Mouse (Mus musculus) c-Kit-positive CD71-positive TER-119-positive erythroid progenitor cells, embryonic 14.5 days (primary cell): ENCODE data around the gene Col1a1.
"Not testable (repeated sequence)": the region's sequence is repeated elsewhere in the genome, so short reads cannot be mapped to it uniquely, and the experiment has no call there.

Source experiments
- DNase-seq: peaks from one replicate; pipeline ENCODE4 v3.0.0-alpha.2; 2013; ENCODE audit warnings: low spot score

Col1a1 gene

GRCm38 (mm10) chr11:94938296-94938695 lies 2.3 kb downstream of the Col1a1 start:
- DNase-seq = no peak

DNA sequence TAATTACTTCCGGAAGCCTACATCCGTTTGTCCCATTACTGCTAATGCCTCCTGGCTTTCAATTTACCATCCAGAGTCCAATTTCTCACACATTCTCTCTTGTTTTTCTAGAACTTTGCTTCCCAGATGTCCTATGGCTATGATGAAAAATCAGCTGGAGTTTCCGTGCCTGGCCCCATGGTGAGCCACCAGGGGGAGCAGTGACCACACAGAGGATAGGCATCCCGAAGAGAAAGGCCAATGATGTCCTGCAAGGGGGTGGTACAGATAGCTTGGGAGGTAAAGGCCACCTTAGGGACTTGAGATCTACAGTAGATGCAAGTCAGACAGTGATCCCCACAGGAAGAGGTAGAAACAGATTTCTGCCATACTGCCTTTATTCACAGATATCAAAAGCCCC lies 3.3 kb downstream of the Col1a1 start:
- DNase-seq = peak; percentile 48

- DNase-seq = no peak
Observed at GRCm38 (mm10) chr11:94941121-94941520, 5.1 kb downstream of the Col1a1 start.

DNA sequence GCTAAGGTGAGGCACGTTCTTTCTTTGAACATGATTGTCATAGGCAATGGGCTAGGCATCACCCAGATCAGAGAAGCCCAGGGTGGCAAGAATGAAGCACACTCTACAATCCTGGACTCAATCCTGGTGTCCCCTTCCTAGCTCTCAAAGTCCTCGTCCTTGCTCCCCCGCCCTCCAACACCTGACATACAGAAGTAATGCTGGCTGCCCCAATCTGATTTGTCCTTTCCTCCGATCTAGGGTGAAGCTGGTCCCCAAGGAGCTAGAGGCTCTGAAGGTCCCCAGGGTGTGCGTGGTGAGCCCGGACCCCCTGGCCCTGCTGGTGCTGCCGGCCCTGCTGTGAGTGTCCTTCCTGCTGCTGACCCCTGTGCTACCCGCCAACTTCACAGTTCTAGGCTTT lies 5.8 kb downstream of the Col1a1 start:
- no peak for DNase-seq

- DNase-seq = peak; percentile 62
Observed at GRCm38 (mm10) chr11:94942282-94943023, 6.4 kb downstream of the Col1a1 start.

DNA sequence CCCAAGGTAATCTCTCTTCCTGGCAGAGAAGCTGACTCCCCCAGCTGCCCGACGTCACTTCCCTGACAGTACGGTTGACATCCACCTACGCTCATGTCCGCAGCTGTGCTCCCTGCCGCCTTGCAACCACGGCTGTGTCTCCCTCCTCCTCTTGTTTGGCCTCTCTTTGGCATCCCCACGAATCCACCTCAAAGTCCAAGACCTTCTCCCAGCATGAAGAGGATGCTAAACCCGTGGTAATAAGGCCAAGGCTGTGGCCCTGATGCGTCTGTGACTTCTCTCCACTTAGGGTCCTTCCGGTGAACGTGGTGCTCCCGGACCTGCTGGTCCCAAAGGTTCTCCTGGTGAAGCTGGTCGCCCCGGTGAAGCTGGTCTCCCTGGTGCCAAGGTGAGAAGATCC lies 7.0 kb downstream of the Col1a1 start:
- no peak for DNase-seq

GRCm38 (mm10) chr11:94944295-94944694 lies 8.3 kb downstream of the Col1a1 start:
- no peak for DNase-seq

GRCm38 (mm10) chr11:94945236-94945635 lies 9.2 kb downstream of the Col1a1 start:
- no peak for DNase-seq

DNA sequence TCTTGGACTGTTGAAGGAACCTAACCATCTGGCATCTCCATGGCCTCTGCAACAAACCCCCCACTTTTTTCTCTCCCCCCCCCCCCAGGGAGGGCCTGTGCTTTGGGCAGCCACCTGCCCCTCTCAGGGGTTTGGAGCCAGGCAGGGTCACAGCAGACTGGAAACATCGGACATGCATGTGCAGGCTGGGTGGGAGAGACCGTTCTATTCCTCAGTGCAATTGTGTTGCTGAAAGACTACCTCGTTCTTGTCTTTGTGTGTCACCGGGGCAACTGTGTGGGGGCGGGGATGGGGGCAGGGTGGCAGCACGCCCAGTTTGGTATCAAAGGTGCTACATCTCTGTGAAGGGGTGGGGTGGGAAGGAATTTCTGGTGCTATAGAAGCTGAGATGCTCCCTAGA lies 16.1 kb downstream of the Col1a1 start:
- DNase-seq = no peak

- DNase-seq = no peak
Observed at GRCm38 (mm10) chr11:94955103-94955502, 19.1 kb downstream of the Col1a1 start.

DNA sequence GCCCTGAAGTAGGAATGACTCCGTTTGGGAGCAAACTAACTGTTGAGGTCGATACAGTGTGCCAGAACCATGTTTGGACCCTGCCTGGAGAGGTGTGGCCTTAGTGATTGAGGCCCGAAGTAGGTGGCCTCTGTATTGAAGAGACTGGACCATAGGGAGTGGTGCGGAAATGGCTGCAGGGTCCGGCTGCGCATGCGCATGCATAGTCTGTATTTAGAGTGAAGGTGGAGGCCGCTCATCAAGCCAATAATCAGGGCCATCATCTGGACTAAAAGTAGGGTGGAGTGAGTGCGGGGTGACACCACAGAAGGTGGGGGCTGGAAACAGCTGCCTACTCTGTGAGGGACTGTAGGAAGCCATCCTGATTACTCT lies 21.7 kb downstream of the Col1a1 start:
- DNase-seq = no peak

GRCm38 (mm10) chr11:94958065-94958858 lies 22.2 kb downstream of the Col1a1 start:
- no peak for DNase-seq

GRCm38 (mm10) chr11:94962534-94963101 lies 26.6 kb downstream of the Col1a1 start:
- DNase-seq = no peak

- no peak for DNase-seq
Observed at GRCm38 (mm10) chr11:94967419-94967818, 31.4 kb downstream of the Col1a1 start, which contains the start of gene Hils1. Hils1 (plus strand) TSS chr11:94967593.

GRCm38 (mm10) chr11:94968187-94968586 lies 32.2 kb downstream of the Col1a1 start:
- no peak for DNase-seq

GRCm38 (mm10) chr11:94969709-94970108 lies 33.7 kb downstream of the Col1a1 start:
- DNase-seq = not testable (repeated sequence)

DNA sequence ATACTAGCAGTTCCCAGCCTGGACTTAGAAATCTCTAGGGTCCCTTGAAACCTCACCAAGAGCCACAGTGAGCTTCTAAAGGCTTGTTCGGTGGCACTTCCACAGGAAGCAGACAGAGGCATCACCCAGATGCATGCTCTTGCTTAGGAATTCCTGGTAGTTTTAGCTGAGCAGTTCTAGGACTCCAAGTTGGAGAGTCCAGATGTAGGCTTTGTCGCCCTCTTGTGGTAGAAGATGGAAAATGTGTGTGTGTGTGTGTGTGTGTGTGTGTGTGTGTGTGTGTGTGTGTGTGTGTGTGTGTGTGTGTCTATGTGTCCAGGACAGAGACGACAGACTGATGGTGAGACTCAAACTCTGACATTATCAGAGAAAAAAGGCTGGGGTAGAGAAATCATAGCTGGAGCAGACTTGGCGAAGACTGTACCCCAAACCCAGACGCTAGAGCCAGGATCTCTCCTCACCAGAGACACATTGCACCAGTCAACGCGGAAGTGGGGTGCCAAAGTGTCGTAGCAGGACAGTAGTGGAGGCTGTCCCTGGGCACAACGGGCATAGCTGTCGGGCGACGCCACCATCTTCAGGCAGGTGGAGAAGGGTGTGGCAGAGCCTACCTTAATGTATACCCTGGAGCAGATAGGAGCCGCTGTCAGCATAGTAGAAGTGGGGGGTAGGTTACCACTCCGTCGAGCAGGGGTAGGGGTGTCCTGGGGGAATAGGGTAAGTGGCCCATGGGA lies 34.4 kb downstream of the Col1a1 start:
- no peak for DNase-seq

GRCm38 (mm10) chr11:94971895-94972615 lies 36.0 kb downstream of the Col1a1 start:
- no peak for DNase-seq

- DNase-seq = no peak
Observed at GRCm38 (mm10) chr11:94972887-94973286, 36.9 kb downstream of the Col1a1 start.

DNA sequence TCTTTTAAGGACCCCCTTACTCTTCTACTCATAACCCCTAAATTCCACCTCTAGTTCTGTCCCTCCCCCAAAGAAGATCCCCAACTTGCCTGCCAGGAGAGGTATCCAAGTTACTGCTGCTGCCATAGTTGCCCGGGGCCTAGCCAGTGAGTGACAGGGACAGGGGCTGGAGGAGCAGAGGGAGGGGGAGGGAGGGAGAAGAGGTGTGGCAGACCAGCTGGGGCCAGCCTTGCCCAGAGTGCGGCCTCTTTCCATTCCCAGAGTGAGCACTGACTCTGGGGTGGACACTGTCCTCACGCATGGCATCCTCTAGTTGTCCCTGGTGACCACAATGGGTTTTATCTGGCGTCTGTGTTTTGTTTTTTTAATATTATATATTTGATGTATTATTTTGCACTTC lies 37.3 kb downstream of the Col1a1 start:
- no peak for DNase-seq

DNA sequence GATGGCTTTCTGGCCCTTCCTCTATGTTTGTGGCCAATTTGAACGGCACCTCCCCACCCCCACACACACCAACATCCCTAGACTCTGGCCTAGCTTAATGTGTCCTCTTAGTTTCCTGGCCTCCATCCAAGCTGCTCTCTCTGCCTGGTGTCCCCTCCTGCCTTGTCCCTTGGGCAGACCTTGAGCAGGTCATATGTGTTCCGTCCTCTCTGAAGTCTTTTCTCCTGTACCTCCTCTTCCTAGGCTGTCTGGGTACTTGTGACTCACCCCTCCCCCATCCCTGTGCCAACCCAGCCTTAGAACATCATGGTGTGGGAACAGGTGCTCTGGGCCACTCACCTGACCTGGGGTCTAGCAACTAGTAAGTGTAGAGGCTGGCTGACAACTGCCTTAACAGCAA lies 38.9 kb downstream of the Col1a1 start:
- DNase-seq = no peak

- DNase-seq = no peak
Observed at GRCm38 (mm10) chr11:94976199-94976598, 40.2 kb downstream of the Col1a1 start, which contains the start of gene Sgca. Sgca (minus strand) TSS chr11:94976327.
